Mouse (Mus musculus): ENCODE results near the gene Slc2a8. TPM values are rescaled to one million over a fixed set of nuclear protein-coding genes. Genes with fewer than 3 reads are reported as not detected.

The Slc2a8 gene
- polyA plus RNA-seq, 1 experiment from 2014 or later = 11.2 TPM

DNA sequence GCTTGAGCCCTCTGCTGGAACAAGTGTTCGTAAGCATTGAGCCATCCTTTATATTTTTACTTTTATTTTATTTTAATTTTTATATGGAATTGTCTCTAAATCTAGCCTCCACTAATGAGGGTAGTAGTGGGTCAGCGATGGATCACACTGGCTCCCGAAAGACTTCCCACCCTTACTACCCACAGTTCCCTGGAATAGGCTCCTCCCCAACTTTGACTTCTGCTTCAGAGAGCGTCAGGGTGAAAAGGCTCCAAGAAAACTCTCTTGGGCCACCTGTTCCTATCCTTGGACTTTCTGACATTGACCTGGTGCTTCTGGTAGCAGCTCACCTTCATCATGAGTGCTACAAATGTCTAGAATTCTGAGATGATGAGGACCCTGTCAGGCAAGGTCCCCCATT lies 817 bp upstream of the Slc2a8 start:
- ATAC-seq (no peak), DNase-seq (ENCODE audit: low spot score) (no peak)
- Histone ChIP-seq H3K9me3 (replicated peaks; ENCODE audit: control insufficient read depth, low read length) (no peaks in the 10 kb centered on the region), H3K4me3 (ENCODE audit: low read depth, low read length) (peak overlapping the region; percentile 68), H3K27ac (ENCODE audit: low read depth, low read length) (no peak overlapping the region), H3K36me3 (ENCODE audit: control insufficient read depth, insufficient read depth, low read length) (0 out of 2 replicates have a peak, but pooled peaks cover 3% of the 10 kb centered on the region), H3K9ac (ENCODE audit: low read length) (no peak overlapping the region), H3K4me2 (ENCODE audit: low read length) (peak overlapping the region; percentile 99), H3K4me1 (ENCODE audit: control insufficient read depth, insufficient read depth, low read length) (peaks cover 4% of the 10 kb centered on the region; the same call in 1 of the 2 replicates), H3K27me3 (replicated peaks; ENCODE audit: control insufficient read depth, insufficient read depth, low read length) (no peaks in the 10 kb centered on the region)
- WGBS = 2% methylated on average over 4 of the region's 4 CpGs

DNA sequence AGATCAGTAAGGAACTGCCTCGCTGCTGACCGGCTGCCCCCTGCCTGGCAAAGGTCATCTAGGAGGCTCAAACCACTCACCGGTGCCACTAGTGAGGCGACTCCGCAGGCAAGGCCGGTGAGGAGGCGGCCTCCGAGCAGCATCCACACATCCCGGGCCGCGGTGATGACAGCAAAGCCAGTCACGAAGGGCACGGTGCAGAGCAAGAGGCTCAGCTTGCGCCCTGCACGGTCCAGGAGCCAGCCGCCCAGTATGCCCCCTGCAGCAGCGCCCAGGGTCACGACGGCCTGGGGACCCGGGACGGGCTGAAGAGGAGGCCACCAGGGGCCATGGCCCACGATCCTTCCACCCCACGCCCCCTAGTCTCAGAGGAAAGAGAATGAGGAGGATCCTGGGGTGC lies 602 bp downstream of the Slc2a8 start:
- Histone ChIP-seq H3K27ac (ENCODE audit: low read depth, low read length) (peak overlapping the region; percentile 33; the same call in 1 of the 2 replicates), H3K9me3 (replicated peaks; ENCODE audit: control insufficient read depth, low read length) (no peaks in the 10 kb centered on the region), H3K4me3 (ENCODE audit: low read depth, low read length) (peak overlapping the region; percentile 68), H3K4me2 (ENCODE audit: low read length) (peak overlapping the region; percentile 99), H3K36me3 (ENCODE audit: control insufficient read depth, insufficient read depth, low read length) (0 out of 2 replicates have a peak, but pooled peaks cover 3% of the 10 kb centered on the region), H3K4me1 (ENCODE audit: control insufficient read depth, insufficient read depth, low read length) (peaks cover 4% of the 10 kb centered on the region; the same call in 1 of the 2 replicates), H3K9ac (ENCODE audit: low read length) (peak overlapping the region; percentile 86), H3K27me3 (replicated peaks; ENCODE audit: control insufficient read depth, insufficient read depth, low read length) (no peaks in the 10 kb centered on the region)
- WGBS = under 1% methylated on average over 22 of the region's 23 CpGs
- peak; percentile 8 for DNase-seq (ENCODE audit: low spot score)
- ATAC-seq = peak; percentile 15

GRCm38 (mm10) chr2:32979675-32980074 lies 2.2 kb downstream of the Slc2a8 start:
- Histone ChIP-seq H3K9ac (ENCODE audit: low read length) (no peak overlapping the region), H3K27me3 (replicated peaks; ENCODE audit: control insufficient read depth, insufficient read depth, low read length) (no peaks in the 10 kb centered on the region), H3K36me3 (ENCODE audit: control insufficient read depth, insufficient read depth, low read length) (peaks cover 13% of the 10 kb centered on the region), H3K4me2 (ENCODE audit: low read length) (no peak overlapping the region), H3K4me1 (ENCODE audit: control insufficient read depth, insufficient read depth, low read length) (peaks cover 4% of the 10 kb centered on the region; the same call in 1 of the 2 replicates), H3K27ac (ENCODE audit: low read depth, low read length) (no peak overlapping the region), H3K4me3 (ENCODE audit: low read depth, low read length) (no peak overlapping the region), H3K9me3 (replicated peaks; ENCODE audit: control insufficient read depth, low read length) (no peaks in the 10 kb centered on the region)
- DNase-seq (ENCODE audit: low spot score) = no peak
- WGBS = 87% methylated on average over 7 of the region's 7 CpGs
- ATAC-seq = no peak

- Histone ChIP-seq H3K9ac (ENCODE audit: low read length) (no peak overlapping the region), H3K36me3 (ENCODE audit: control insufficient read depth, insufficient read depth, low read length) (peaks cover 23% of the 10 kb centered on the region), H3K27me3 (replicated peaks; ENCODE audit: control insufficient read depth, insufficient read depth, low read length) (no peaks in the 10 kb centered on the region), H3K27ac (ENCODE audit: low read depth, low read length) (no peak overlapping the region), H3K4me2 (ENCODE audit: low read length) (no peak overlapping the region), H3K4me1 (ENCODE audit: control insufficient read depth, insufficient read depth, low read length) (peaks cover 4% of the 10 kb centered on the region; the same call in 1 of the 2 replicates), H3K9me3 (replicated peaks; ENCODE audit: control insufficient read depth, low read length) (no peaks in the 10 kb centered on the region), H3K4me3 (ENCODE audit: low read depth, low read length) (no peak overlapping the region)
- 76% methylated on average over 3 of the region's 3 CpGs for WGBS
- ATAC-seq (no peak), DNase-seq (ENCODE audit: low spot score) (no peak)
Measured at GRCm38 (mm10) chr2:32978675-32979074, 3.2 kb downstream of the Slc2a8 start.

GRCm38 (mm10) chr2:32977114-32977513 lies 4.8 kb downstream of the Slc2a8 start:
- Histone ChIP-seq H3K4me3 (ENCODE audit: low read depth, low read length) (no peak overlapping the region), H3K27me3 (replicated peaks; ENCODE audit: control insufficient read depth, insufficient read depth, low read length) (no peaks in the 10 kb centered on the region), H3K27ac (ENCODE audit: low read depth, low read length) (peak overlapping the region; percentile 29; the same call in 1 of the 2 replicates), H3K4me2 (ENCODE audit: low read length) (no peak overlapping the region), H3K4me1 (ENCODE audit: control insufficient read depth, insufficient read depth, low read length) (peaks cover 4% of the 10 kb centered on the region; the same call in 1 of the 2 replicates), H3K9ac (ENCODE audit: low read length) (no peak overlapping the region), H3K36me3 (ENCODE audit: control insufficient read depth, insufficient read depth, low read length) (peaks cover 32% of the 10 kb centered on the region), H3K9me3 (replicated peaks; ENCODE audit: control insufficient read depth, low read length) (no peaks in the 10 kb centered on the region)
- DNase-seq (ENCODE audit: low spot score) (peak; percentile 23), ATAC-seq (no peak)
- 74% methylated on average over 5 of the region's 5 CpGs for WGBS

GRCm38 (mm10) chr2:32974216-32974615 lies 7.7 kb downstream of the Slc2a8 start:
- Histone ChIP-seq H3K36me3 (ENCODE audit: control insufficient read depth, insufficient read depth, low read length) (peaks cover 32% of the 10 kb centered on the region), H3K9ac (ENCODE audit: low read length) (no peak overlapping the region), H3K27me3 (replicated peaks; ENCODE audit: control insufficient read depth, insufficient read depth, low read length) (no peaks in the 10 kb centered on the region), H3K4me3 (ENCODE audit: low read depth, low read length) (no peak overlapping the region), H3K9me3 (replicated peaks; ENCODE audit: control insufficient read depth, low read length) (no peaks in the 10 kb centered on the region), H3K4me2 (ENCODE audit: low read length) (no peak overlapping the region), H3K4me1 (ENCODE audit: control insufficient read depth, insufficient read depth, low read length) (no peaks in the 10 kb centered on the region), H3K27ac (ENCODE audit: low read depth, low read length) (no peak overlapping the region)
- 84% methylated on average over 8 of the region's 8 CpGs for WGBS
- ATAC-seq (no peak), DNase-seq (ENCODE audit: low spot score) (no peak)

- ATAC-seq (no peak), DNase-seq (ENCODE audit: low spot score) (peak; percentile 82)
- no peaks in the 10 kb centered on the region for H3K27me3 ChIP-seq (replicated peaks; ENCODE audit: control insufficient read depth, insufficient read depth, low read length)
- H3K27ac ChIP-seq (ENCODE audit: low read depth, low read length) = 0 out of 2 replicates have a peak overlapping the region, but pooled peaks have one; percentile 9
- H3K4me1 ChIP-seq (ENCODE audit: control insufficient read depth, insufficient read depth, low read length) = peaks cover 4% of the 10 kb centered on the region; the same call in 1 of the 2 replicates
- H3K9ac ChIP-seq (ENCODE audit: low read length) = no peak overlapping the region
- 22% methylated on average over 9 of the region's 9 CpGs for WGBS
- H3K36me3 ChIP-seq (ENCODE audit: control insufficient read depth, insufficient read depth, low read length) = peaks cover 29% of the 10 kb centered on the region
- H3K4me3 ChIP-seq (ENCODE audit: low read depth, low read length) = no peak overlapping the region
- no peak overlapping the region for H3K4me2 ChIP-seq (ENCODE audit: low read length)
- H3K9me3 ChIP-seq (replicated peaks; ENCODE audit: control insufficient read depth, low read length) = no peaks in the 10 kb centered on the region
Measured at GRCm38 (mm10) chr2:32971235-32971634, 10.6 kb downstream of the Slc2a8 start.

GRCm38 (mm10) chr2:32969326-32969725 lies 12.6 kb downstream of the Slc2a8 start:
- H3K4me3 ChIP-seq (ENCODE audit: low read depth, low read length) = no peak overlapping the region
- H3K36me3 ChIP-seq (ENCODE audit: control insufficient read depth, insufficient read depth, low read length) = peaks cover 27% of the 10 kb centered on the region
- no peak for ATAC-seq
- H3K9me3 ChIP-seq (replicated peaks; ENCODE audit: control insufficient read depth, low read length) = no peaks in the 10 kb centered on the region
- DNase-seq (ENCODE audit: low spot score) = no peak
- H3K4me2 ChIP-seq (ENCODE audit: low read length) = no peak overlapping the region
- H3K4me1 ChIP-seq (ENCODE audit: control insufficient read depth, insufficient read depth, low read length) = peaks cover 6% of the 10 kb centered on the region; the same call in 1 of the 2 replicates
- no peak overlapping the region for H3K27ac ChIP-seq (ENCODE audit: low read depth, low read length)
- H3K27me3 ChIP-seq (replicated peaks; ENCODE audit: control insufficient read depth, insufficient read depth, low read length) = no peaks in the 10 kb centered on the region
- 88% methylated on average over 8 of the region's 8 CpGs for WGBS
- H3K9ac ChIP-seq (ENCODE audit: low read length) = no peak overlapping the region

DNA sequence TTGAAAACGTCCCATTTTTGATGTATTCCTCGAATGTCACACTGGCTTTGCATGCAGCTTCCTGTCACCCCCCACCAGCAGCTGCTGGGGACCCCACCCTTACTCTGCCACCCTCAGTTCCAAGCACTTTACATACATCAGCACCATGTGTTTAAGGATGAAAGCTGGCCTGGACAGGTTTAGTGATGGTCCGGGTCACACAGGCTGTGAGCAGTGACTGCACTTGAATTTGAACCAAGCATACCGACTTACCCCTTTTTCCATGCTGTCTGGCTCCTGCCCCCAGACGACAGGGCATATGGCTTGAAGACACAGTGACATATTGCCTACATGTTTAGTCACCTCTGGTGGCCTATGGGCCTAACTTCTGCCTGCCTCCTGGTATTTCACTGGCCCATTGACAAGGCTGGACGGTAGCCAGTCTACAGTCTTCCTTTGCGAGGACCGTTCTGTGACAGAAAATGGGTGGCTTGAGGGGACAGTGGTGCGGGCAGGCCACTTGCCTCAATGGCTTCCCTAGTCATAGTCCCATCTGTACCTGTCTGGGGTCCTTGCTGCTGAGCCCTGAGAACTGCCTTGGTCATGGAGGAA lies 13.8 kb downstream of the Slc2a8 start:
- H3K4me2 ChIP-seq (ENCODE audit: low read length) = peak overlapping the region; percentile 86
- peaks cover 28% of the 10 kb centered on the region for H3K36me3 ChIP-seq (ENCODE audit: control insufficient read depth, insufficient read depth, low read length)
- no peaks in the 10 kb centered on the region for H3K9me3 ChIP-seq (replicated peaks; ENCODE audit: control insufficient read depth, low read length)
- DNase-seq (ENCODE audit: low spot score) (no peak), ATAC-seq (no peak)
- H3K27ac ChIP-seq (ENCODE audit: low read depth, low read length) = no peak overlapping the region
- WGBS = 85% methylated on average over 9 of the region's 9 CpGs
- H3K4me1 ChIP-seq (ENCODE audit: control insufficient read depth, insufficient read depth, low read length) = peaks cover 6% of the 10 kb centered on the region; the same call in 1 of the 2 replicates
- H3K4me3 ChIP-seq (ENCODE audit: low read depth, low read length) = no peak overlapping the region
- H3K27me3 ChIP-seq (replicated peaks; ENCODE audit: control insufficient read depth, insufficient read depth, low read length) = no peaks in the 10 kb centered on the region
- H3K9ac ChIP-seq (ENCODE audit: low read length) = no peak overlapping the region
